Mouse (Mus musculus): Measurements from ENCODE around the gene Tmem104.

Tmem104 gene

GRCm38 (mm10) chr11:115275509-115275908 is 88.2 kb downstream of the Tmem104 start:
- in situ Hi-C loops (cut with MboI, MseI): no loop called here

GRCm38 (mm10) chr11:115275954-115276353 is 88.7 kb downstream of the Tmem104 start:
- in situ Hi-C loops (cut with MboI, MseI): no loop called here

GRCm38 (mm10) chr11:115276780-115277603 is 89.7 kb downstream of the Tmem104 start, which contains the start of gene Fdxr:
Gene Fdxr (minus strand): TSS chr11:115277050.
- in situ Hi-C loops (cut with MboI, MseI): no loop called here

DNA sequence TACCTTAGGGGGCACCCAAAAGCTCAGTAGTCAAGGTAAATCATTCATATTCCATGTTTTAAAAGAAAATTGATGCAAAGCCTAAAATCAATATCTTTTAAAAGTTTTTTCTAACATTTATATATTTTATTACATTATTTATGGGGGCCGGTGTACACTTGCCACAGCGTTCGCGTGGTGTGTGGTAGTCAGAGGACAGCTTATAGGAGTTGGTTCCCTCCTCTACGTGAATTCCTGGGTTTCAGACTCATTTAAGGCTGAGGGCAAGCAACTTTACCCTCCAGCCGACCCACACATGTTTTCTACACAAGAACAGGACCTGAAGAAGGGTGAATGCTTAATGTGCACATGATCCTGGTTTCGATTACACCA is 90.3 kb downstream of the Tmem104 start:
- in situ Hi-C loops (cut with MboI, MseI): no loop called here

DNA sequence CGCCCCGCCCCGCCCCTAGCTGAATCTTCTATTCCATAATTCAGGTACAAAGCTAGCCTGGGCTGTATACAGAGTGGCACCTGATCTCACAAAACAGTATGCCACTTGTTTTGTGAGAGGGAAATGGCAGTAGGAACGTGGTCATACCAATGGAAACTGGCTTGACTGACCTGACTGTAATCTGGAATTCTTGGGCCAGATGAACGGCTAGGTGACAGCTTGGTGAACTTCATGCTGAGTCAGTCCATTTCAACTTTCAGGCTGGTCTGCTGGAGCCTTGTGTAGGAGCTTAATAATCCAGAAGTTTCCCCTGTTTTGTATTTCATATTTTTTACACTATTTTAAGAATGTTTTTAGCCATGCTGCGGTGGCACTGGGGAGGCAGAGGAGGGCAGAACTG is 90.9 kb downstream of the Tmem104 start:
- in situ Hi-C loops (cut with MboI, MseI): no loop called here

GRCm38 (mm10) chr11:115279726-115280125 is 92.4 kb downstream of the Tmem104 start:
- in situ Hi-C loops (cut with MboI, MseI): no loop called here

DNA sequence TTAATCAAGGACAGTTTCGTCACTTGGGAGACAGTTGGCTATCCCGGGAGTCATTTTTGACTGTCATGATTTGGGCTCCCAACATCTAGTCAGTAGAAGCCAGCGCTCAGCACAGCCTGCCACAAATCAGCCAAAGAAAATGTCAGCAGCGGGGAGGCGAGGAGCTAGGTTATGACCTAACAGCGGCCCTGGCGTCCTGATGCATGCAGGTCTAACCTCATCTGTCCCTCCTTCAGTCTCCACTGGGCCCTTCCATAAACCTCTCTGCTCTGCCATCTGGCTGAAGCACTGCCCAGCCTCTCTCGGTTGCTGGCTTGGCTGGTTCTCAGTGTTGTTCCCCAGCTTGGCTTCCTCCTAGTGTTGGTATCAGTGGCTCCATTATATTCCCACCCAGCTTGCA is 95.0 kb downstream of the Tmem104 start:
- in situ Hi-C loops (cut with MboI, MseI): no loop called here

GRCm38 (mm10) chr11:115282723-115283485 is 95.6 kb downstream of the Tmem104 start:
- in situ Hi-C loops (cut with MboI, MseI): no loop called here

GRCm38 (mm10) chr11:115283486-115283765 is 96.1 kb downstream of the Tmem104 start:
- in situ Hi-C loops (cut with MboI, MseI): no loop called here

DNA sequence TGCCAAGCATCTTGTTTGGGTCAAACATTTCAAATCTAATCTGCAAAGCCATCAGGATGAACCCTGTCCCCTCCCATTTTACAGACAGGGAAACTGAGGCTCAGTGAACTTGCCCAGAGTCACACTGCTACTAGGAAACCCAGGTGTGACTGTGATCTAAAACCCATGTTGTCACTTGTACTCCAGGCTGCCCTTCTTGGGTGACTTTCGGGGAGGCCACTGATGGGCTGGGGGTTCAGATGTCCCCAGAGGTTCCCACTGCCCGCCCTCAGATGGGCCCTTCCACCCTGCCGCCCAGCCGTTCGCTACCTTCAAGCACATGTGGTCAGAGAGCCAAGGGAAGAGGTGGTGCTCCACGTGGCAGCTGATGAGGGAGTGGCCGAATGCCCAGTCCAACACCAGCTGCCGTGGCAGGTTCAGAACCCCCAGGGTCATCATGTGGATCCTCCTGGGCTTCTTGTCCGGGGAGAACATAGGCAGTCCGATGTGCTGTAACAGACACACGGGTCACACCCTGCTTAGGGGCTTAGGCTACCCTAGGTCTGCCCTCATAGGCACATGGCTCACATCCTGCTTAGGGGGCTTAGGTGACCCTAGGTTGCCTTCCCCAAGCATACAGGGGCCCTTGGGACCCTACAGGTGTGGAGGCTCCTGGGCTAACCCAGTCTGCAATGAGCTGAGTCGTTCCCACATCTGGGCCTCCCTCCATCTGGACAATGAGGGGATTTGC is 96.8 kb downstream of the Tmem104 start:
- in situ Hi-C loops (cut with MboI, MseI): no loop called here

GRCm38 (mm10) chr11:115285282-115285681 is 98.0 kb downstream of the Tmem104 start:
- in situ Hi-C loops (cut with MboI, MseI): no loop called here

- in situ Hi-C loops (cut with MboI, MseI): no loop called here
Measured at GRCm38 (mm10) chr11:115286201-115286993, 99.1 kb downstream of the Tmem104 start.

DNA sequence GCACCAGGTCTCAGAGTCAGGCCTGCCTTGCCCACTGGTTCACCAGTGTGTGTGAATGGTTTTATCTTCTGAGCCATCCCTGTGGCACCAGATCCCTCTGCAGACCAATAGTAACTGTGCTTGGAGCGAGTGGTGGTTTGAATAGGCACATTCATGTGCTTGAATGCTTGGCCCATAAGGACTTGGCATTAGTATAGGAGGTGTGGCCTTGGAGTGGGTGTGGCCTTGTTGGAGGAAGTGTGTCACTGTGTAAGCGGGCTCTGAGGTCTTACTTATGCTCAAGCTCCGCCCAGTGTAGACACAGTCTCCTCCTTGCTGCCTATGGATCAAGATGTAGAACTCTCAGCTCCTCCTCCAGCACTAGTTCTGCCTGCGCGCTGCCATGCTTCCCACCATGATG is 100.1 kb downstream of the Tmem104 start:
- in situ Hi-C loops (cut with MboI, MseI): no loop called here

GRCm38 (mm10) chr11:115288305-115288704 is 101.0 kb downstream of the Tmem104 start:
- in situ Hi-C loops (cut with MboI, MseI): no loop called here

GRCm38 (mm10) chr11:115289885-115290284 is 102.6 kb downstream of the Tmem104 start:
- in situ Hi-C loops (cut with MboI, MseI): no loop called here

- in situ Hi-C loops (cut with MboI, MseI): no loop called here
Measured at GRCm38 (mm10) chr11:115290314-115290713, 103.0 kb downstream of the Tmem104 start.

GRCm38 (mm10) chr11:115290919-115291318 is 103.6 kb downstream of the Tmem104 start:
- in situ Hi-C loops (cut with MboI, MseI): no loop called here

GRCm38 (mm10) chr11:115291503-115291902 is 104.2 kb downstream of the Tmem104 start:
- in situ Hi-C loops (cut with MboI, MseI): no loop called here

DNA sequence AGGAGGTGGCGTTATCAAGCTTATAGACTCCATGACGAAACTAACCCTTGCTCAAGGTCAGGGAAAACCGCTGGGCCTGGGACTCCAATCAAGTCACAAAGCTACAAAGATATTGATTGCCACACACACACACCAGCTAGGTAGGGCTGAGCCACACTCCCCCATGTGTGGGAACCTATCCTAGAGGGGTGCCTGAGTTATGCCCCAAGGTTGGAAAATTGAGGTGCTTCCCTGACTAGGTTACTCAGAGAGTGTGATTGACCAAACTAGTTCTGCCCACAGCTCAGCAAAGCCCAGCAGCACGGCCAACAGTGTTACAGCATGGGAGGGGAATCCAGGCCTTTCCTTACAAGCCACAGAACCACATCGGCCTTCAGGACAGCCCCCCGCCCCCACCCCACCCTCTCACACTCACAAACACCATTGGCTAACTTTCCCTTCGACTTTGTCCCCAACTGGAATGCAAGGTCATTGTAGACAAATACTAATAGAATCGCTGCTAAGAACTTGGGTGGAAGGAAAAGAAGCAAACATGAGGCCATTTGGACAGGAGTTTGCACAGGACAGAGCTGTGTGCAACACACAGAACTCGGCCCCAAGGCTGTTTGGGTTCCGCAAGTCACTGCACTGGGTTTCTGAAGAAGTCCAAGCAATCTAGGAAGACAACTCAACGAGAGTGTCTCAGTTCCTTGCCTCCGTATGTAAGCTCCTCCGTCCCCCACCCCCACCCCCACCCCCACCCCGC is 105.5 kb downstream of the Tmem104 start:
- in situ Hi-C loops (cut with MboI, MseI): no loop called here

- in situ Hi-C loops (cut with MboI, MseI): no loop called here
Measured at GRCm38 (mm10) chr11:115295939-115296338, 108.7 kb downstream of the Tmem104 start.

All from T-helper 17 cell (primary cell).